Mouse (Mus musculus) retina, postnatal 7 days (tissue): ENCODE measurements around the gene Man1c1.
A peak's percentile ranks its signal among the peaks of the same experiment; 100 is the strongest.

ENCODE experiments used
- DNase-seq: peaks from one replicate; pipeline ENCODE4 v3.0.0-alpha.2; 2012; ENCODE audit warnings: low read depth, low spot score

Man1c1 gene

GRCm38 (mm10) chr4:134703835-134704546 lies at the start of gene Man1c1:
Gene Man1c1 (minus strand): TSS chr4:134704290.
- DNase-seq, result peak; percentile 92

GRCm38 (mm10) chr4:134753516-134754261 lies 49.6 kb upstream of the Man1c1 start:
- peak; percentile 62 for DNase-seq

DNA sequence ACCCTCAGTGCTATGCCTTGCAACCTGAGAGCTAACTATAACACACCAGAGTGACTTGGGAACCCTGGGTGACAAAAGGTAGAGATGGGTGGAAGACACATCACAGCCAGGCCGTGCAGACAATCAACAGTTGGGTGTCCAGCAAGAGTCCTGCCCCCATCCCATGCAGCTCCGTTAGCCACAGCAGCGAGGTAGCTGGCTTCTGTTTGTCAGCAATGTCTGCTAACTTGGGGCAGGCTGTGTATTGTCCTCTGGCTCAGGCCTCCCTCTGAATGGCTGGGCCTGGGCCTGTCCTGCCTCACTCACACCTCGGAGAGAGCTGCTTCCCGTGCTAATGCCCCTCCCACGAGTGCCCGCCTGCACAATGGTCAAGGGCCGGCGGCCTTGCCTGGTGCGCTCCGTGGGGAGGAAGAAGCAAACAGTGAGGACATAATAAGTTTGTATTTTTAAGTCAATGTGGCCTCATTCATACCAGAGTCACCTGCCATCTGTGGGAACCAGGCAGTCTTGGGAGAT lies 48.9 kb upstream of the Man1c1 start:
- no peak for DNase-seq

GRCm38 (mm10) chr4:134751682-134752380 lies 47.7 kb upstream of the Man1c1 start:
- no peak for DNase-seq

DNA sequence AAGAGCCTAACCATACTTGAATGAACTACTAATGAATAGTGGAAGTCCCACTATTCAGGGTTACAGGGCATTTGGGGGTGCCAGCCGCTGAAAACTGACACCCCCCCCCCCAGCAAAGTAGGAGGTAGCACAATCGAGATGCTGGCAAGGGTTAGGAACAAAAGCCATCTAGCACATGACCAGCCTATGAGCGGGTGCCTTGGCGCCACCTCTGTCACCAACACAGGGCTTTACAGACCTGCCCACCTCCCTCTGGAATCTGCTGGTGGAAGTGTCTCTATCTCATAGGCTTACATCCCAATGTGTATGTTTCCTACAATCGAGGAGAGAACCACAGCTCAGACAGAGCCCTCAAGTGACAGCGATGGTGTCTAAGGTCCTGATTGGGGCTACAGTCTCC lies 46.7 kb upstream of the Man1c1 start:
- no peak for DNase-seq

GRCm38 (mm10) chr4:134750263-134750662 lies 46.2 kb upstream of the Man1c1 start:
- no peak for DNase-seq

DNA sequence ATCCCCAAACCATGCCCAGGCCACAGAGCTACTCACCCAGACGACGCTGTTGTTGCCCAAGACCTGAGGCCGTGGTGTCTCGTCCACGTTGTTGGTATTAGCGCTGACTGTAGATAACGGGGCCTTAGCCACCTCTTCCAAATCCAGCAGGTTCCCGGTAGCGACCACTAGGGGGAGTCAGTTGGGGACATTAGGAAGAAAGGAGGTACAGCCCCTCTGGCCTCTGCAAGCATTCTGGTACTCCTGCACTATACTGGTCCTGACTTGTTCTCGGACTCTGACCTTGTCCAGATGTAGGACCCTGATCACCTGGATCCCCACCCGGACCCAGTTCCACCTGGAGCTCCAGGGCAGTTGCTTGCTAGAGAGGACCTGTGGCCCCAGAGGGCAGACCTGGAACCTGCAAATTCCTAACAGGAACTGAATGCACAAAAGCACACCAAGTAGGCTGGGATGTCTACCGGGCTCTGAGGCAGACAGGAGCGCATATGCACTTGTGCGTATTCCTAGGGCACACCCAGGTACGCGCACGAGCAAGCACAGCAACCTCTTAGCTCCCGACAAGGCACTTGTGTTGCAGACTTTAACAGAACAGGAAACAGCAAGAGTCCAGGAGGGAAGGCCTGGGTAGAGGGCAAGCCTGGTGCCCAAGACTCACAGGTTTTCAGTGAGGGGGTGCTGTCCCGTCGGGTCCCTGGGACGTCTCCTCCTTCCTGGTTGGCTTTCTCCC lies 45.4 kb upstream of the Man1c1 start:
- no peak for DNase-seq

GRCm38 (mm10) chr4:134745900-134746661 lies 42.0 kb upstream of the Man1c1 start:
- no peak for DNase-seq

GRCm38 (mm10) chr4:134743881-134744633 lies 40.0 kb upstream of the Man1c1 start:
- DNase-seq, result no peak

DNA sequence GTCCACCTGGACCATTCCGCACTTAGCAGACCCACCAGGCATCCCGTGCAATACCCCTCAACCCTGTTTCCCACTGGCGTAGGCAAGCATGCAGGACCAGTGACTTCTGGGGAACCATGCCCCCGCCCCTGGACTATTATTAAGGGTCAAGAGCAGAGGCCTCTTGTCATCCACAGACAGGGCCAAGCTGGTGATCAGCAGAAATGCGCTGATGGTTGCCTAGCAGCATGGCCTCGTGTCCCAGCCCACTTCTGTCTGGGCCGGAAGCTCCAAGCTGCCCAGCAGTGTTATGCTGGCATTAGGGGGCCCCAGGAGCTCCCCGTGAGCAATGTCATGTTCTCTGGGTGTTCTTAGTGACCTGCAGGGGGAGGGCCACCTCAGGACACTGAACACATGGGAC lies 37.9 kb upstream of the Man1c1 start:
- no peak for DNase-seq

GRCm38 (mm10) chr4:134740186-134740585 lies 36.1 kb upstream of the Man1c1 start:
- DNase-seq, result no peak

DNA sequence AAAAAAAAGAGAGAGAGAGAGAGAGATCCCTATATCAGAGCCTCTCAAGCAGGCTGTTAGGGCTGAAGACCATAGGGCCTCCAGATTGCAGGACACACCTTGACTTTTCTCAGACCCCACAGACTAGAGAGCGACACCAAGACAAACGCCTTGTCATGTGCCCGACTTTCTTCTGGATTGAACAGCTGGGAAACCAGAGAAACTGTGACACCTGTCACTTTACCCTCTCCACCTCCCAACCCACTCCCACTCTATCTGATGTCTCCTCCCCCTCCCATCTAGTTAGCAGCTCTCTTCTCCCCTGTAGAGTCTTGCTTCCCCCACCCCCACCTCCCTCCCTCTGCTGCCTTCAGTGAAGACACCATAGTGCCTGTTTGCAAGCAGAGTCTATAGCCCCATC lies 35.4 kb upstream of the Man1c1 start:
- DNase-seq, result no peak

GRCm38 (mm10) chr4:134737365-134737910 lies 33.3 kb upstream of the Man1c1 start:
- DNase-seq, result no peak

- DNase-seq, result no peak
Measured at GRCm38 (mm10) chr4:134736147-134736546, 32.1 kb upstream of the Man1c1 start.

GRCm38 (mm10) chr4:134734629-134735081 lies 30.6 kb upstream of the Man1c1 start:
- DNase-seq, result no peak

DNA sequence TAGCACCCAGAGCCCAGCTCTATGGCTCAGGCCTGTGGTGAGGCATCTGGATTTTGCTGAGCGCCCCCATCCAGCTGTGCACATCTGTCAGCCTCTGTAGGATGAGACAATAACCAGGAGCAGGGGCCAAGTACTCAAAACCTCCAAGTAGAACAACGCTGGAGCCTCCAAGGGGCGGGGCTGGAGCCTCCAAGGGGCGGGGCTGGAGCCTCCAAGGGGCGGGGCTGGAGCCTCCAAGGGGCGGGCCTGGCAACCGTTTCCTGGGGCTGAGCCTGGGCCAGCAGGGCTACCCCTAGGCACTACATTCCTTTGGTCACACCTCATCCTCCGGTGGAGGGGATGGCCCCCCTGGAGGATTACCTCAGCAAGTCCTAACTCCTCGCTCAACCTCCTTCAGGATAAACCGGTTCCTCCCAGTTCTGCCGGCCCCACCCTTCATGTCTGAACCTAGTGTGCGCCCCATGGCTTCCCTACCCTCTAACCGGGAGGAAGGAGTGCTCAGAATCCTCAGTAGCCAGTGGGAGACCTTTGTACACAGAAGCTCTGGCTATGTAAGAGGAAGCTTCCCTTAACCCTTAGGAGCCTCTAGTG lies 30.0 kb upstream of the Man1c1 start:
- DNase-seq, result no peak

- DNase-seq, result no peak
Measured at GRCm38 (mm10) chr4:134733371-134733770, 29.3 kb upstream of the Man1c1 start.

- DNase-seq, result no peak
Measured at GRCm38 (mm10) chr4:134730106-134730505, 26.0 kb upstream of the Man1c1 start.

DNA sequence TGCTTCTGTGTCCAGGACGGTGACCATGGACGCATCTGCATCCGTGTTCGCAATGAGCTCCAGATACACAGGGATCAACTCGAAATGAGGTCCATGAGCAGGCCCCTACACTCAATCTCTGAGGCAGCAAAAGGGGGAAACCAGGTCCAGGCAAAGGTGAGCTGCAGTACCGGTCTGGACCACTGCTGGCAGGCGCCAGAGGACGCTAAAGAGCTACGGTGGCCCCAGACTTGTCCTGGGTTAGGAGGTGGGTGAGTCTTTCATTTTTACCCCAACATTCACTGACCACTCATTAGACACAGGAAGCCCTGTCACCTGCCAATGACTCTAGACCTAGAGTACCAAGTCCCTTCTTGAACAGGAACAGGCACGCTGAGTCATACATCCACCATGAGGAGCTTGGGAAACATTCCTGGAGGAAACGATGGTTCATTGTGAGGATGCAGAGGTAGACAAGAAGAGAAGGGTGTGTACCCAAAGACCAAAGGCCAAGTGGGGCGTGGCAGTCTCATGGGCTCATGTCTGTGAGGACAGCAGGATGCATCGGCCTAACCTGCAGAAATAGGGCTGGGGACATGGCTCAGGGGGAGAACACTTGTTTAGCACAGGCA lies 21.8 kb upstream of the Man1c1 start:
- no peak for DNase-seq
